Mouse (Mus musculus): ENCODE results near the gene Pheta1.
"Not testable (repeated sequence)": the region's sequence is repeated elsewhere in the genome, so short reads cannot be mapped to it uniquely, and the experiment has no call there.

Gene Pheta1

DNA sequence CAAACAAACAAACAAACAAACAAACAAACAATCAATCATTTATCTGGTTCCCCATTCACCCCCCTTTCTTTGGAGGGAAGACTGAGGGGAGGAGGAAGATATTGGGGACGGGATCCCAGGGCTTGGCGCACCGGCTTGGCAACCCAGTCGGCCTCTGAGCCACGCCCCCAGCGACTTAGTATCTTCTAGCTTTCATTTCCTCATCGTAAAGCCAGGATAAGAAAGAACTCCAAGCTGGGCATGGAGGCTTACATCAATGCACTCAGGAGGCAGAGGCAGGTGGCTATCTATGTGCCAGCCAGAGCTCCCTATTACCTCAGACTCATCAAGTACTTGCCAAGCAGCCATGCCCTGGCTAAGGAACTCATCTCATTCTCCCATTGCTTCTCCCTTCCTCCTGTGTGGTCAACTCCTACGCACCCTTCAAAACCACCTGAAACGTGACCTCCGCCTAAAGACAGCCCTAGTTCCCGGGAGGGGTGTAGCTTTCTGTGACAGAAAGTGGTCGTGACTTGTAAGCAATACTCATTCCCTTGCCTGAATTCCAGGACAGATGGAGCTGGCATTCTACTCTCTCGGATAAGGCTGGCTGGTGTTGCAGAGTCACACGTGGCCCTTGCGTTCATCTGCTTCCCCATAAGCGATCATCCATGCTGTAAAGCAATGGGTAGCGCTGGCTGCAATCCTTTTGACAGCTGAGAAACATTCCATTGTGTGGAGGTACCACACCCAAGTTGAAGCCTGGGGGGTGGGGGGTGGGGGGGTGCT lies 5.5 kb upstream of the Pheta1 start:
- no peak for DNase-seq (ENCODE audit: low spot score in 2 of 2)

- DNase-seq (ENCODE audit: low spot score in 2 of 2), result no peak
These were observed 3.4 kb upstream of the Pheta1 start for GRCm38 (mm10) chr5:121845361-121845760.

DNA sequence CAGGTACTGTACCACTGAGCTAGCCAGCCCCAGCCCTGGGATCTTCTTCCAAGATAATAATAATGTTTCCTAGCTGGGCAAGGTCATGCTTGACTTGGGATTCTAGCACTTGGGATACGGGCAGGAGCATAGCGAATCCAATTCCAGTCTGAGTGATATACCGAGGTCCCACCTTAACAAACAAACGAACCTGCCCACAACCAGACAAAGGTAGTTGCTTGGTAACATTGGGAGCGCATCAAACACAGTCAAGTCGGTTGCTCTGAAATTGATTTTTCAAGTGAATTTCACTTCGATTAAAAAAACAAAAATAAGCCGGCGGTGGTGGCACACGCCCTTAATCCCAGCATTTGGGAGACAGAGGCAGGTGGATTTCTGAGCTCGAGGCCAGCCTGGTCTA lies 2.5 kb upstream of the Pheta1 start:
- DNase-seq (ENCODE audit: low spot score in 2 of 2), result no peak

- DNase-seq (ENCODE audit: low spot score in 2 of 2), result not testable (repeated sequence)
These were observed 1.5 kb upstream of the Pheta1 start for GRCm38 (mm10) chr5:121847269-121847668.

DNA sequence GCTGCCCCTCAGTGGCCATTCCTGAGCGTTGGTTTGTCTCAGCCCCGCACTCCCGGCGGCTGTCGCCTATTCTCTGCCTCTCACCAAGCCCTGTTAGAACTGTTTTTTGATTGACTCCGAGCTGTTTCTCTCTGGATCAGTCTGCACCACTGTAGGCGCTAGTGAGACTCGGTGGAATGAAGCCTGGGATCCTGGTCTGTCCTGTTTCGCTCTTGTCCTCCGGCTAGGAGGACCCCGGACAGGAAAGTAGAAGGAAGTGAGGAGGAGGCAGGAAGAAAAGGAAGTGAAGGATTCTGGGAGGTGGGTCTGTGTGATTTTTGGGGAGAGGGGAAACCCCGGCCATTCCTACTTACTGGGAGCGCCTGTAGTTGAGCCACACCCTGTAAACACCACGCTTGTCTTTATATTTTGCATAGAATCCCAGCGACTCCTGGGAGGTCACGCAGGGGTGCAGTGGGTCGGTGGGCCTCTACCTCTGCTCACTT lies 707 bp upstream of the Pheta1 start:
- DNase-seq (ENCODE audit: low spot score in 2 of 2), result peak; percentile 50 to 60

GRCm38 (mm10) chr5:121849478-121850349 lies 930 bp downstream of the Pheta1 start:
- DNase-seq (ENCODE audit: low spot score in 2 of 2), result no peak

- DNase-seq (ENCODE audit: low spot score in 2 of 2), result peak in 1 of 2 experiments; percentile 62
These were observed 4.7 kb downstream of the Pheta1 start for GRCm38 (mm10) chr5:121853368-121854051.

- DNase-seq (ENCODE audit: low spot score in 2 of 2), result no peak
These were observed 6.0 kb downstream of the Pheta1 start for GRCm38 (mm10) chr5:121854768-121855167.

DNA sequence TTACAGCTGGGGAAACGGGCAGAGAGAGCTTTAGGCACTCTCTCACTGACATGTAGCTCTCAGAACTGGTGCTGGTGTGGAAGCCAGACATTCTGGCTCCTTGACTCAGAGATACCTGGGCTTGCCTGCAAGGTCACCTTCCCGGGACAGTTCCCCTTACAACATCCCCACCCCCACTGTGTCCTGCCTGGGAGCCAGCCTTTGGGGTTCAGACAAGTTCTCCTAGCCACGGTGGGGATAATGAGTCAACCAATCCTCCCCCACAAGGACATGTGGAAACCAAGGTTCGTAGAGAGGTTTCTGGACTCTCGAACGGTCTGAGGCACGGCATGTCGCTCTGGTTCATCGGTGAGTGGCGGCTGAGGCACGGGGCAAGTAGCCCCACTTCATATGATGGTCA lies 8.0 kb downstream of the Pheta1 start:
- no peak for DNase-seq (ENCODE audit: low spot score in 2 of 2)

- no peak for DNase-seq (ENCODE audit: low spot score in 2 of 2)
These were observed 9.6 kb downstream of the Pheta1 start for GRCm38 (mm10) chr5:121858427-121858826.

DNA sequence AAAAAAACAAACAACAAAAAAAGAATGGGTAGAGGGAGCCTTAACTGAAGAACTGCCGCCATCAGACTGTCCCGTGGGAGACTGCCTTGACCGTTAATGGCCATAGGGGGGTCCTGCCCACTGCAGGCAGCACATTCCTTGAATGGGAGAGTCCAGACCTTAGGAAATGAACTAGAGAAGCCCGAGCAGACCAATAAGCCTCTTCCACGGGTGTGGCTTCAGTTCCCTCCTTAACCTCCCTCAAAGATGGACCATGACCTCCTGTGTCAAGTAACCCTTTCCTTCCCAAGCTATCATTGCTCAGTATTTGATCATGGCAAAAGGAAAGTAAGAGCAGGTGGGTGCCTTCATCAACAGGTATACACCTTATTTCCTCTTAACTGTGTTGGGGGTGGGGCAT lies 13.2 kb downstream of the Pheta1 start:
- DNase-seq (ENCODE audit: low spot score in 2 of 2), result no peak

- DNase-seq (ENCODE audit: low spot score in 2 of 2), result no peak
These were observed 15.5 kb downstream of the Pheta1 start for GRCm38 (mm10) chr5:121864330-121864729.

DNA sequence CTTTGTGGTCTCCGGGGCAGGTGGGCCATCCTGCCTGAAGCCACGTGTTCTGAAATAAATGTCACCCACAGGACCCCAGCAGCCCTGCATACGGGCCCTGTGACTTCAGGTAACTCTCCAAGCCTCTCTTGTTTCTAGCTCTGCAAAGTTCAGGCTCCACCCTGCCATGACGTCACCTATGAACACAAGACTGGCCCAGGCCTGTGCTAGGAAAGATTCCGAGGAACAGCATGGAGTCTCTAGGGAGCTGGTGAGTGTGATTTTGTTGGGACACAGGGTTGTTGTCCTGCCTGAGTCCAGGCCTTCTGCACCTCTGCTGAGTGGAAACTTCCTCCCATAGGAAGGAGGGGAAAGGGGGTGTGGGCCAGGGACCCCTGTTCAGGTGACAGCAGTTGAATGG lies 19.2 kb downstream of the Pheta1 start:
- no peak for DNase-seq (ENCODE audit: low spot score in 2 of 2)

DNA sequence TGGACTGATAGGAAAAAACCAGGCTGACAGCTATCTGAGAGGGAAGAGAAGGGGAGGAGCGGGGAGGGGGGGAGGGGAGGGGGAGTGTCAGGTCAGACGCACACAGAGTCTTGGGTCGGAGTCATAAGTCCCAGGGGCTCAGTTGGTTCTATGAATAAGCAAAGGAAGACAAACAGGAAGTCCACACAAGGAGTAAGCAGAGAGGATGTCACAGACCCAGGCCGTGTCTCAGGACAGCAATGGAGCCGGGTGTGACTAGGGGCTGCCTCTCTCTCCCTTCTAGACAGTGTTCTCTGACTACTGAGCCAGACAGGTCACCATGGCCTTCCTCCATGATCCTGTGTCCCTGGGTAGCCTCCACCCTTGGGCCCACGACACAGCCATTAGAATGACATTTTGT lies 22.0 kb downstream of the Pheta1 start:
- DNase-seq (ENCODE audit: low spot score in 2 of 2), result no peak

- no peak for DNase-seq (ENCODE audit: low spot score in 2 of 2)
These were observed 22.8 kb downstream of the Pheta1 start for GRCm38 (mm10) chr5:121871515-121872030.

- DNase-seq (ENCODE audit: low spot score in 2 of 2), result peak; percentile 67 to 78
These were observed 23.4 kb downstream of the Pheta1 start for GRCm38 (mm10) chr5:121872158-121872557.

GRCm38 (mm10) chr5:121875041-121875440 lies 26.3 kb downstream of the Pheta1 start:
- no peak for DNase-seq (ENCODE audit: low spot score in 2 of 2)

DNA sequence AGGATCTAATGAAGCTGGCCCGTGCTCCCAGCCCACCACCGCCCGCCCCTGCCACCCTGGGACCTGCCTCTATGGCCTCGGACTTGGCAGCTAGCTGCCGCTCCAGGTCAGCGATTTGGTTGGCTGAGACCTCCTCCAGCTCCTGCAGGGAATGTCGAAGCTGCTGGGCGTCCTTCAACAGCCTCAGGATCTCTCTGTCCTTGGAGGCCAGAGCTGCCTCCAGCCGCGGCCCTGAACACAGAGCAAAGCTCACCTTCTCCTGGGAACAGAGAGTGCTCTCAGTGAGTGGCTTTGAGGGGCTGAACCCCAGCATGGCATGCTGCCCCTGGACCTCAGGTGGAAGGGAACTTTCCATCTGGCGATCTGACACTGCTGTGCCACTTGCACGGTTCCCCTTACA lies 28.1 kb downstream of the Pheta1 start:
- DNase-seq (ENCODE audit: low spot score in 2 of 2), result no peak

DNA sequence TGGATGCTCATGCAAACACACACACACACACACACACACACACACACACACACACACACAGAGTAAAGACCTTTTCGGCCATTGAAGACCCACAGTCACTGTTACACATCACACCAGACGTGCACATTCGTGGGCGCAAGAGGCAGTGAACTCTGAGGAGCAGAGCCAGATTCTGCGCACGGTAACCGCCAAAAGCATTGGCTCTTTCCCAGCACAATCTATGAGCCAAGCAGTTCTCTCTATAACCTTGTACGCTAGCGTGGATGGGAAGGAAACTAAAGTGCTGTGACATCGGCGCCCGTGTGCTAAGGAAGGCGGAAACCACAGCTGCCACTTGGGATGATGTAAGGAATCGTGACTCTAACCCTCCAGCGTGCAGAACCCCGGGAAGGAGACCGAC lies 29.9 kb downstream of the Pheta1 start:
- DNase-seq (ENCODE audit: low spot score in 2 of 2), result no peak

DNA sequence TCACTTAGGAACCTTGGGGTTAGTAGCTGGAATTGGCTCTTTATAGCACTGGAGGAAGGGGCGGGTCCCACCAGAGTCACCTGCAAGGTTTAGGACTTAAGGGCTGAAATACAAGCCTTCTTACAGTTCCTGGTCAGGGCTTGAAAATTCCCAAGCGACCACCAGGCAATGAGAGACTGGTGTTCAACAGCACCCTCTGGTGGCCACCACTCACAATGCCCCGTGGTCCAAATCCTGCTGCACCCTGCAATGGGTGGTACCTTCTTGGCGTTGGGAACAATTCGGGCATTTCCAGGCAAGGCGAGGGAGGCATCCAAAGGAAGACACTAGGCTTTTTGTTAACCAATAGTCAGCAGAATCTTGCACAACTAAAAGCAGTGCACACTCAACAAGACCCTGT lies 30.4 kb downstream of the Pheta1 start:
- DNase-seq (ENCODE audit: low spot score in 2 of 2), result no peak

GRCm38 (mm10) chr5:121883356-121883755 lies 34.6 kb downstream of the Pheta1 start:
- no peak for DNase-seq (ENCODE audit: low spot score in 2 of 2)

DNA sequence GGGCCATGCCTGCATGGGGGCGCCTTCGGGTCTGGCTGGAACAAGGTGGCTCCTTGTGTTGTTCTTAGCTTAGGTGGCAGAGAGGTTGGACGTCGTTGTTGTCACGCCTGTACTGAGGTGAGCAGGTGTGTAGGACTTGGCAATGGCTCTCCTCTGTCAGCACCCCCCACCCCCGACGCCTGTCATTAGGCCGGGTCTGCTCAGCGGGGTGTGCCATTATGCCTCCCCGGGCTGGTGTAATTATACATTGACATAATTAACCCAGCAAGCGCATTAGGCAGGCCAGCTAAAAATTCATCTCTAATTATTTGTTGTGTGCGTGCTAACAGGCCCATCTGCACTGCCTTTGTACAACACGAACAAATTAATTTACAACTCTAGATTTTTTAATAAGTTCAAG lies 40.6 kb downstream of the Pheta1 start:
- DNase-seq (ENCODE audit: low spot score in 2 of 2), result no peak

Measured in urinary bladder, postnatal 36 days (tissue).